Mouse (Mus musculus) ovary, postnatal 10 days (tissue): ENCODE data around the gene Ccdc125.
"Not testable (repeated sequence)": the region's sequence is repeated elsewhere in the genome, so short reads cannot be mapped to it uniquely, and the experiment has no call there.

Source experiments
- DNase-seq: peaks from one replicate; pipeline ENCODE4 v3.0.0; 2022; ENCODE audit warnings: low spot score

The Ccdc125 gene

GRCm38 (mm10) chr13:100721656-100722055 lies 52.1 kb downstream of the Ccdc125 start:
- no peak for DNase-seq

GRCm38 (mm10) chr13:100724051-100724754 lies 54.7 kb downstream of the Ccdc125 start:
- DNase-seq, result peak; percentile 20

- DNase-seq, result no peak
Measured at GRCm38 (mm10) chr13:100725194-100725593, 55.7 kb downstream of the Ccdc125 start.

GRCm38 (mm10) chr13:100728086-100728485 lies 58.6 kb downstream of the Ccdc125 start:
- DNase-seq, result no peak

DNA sequence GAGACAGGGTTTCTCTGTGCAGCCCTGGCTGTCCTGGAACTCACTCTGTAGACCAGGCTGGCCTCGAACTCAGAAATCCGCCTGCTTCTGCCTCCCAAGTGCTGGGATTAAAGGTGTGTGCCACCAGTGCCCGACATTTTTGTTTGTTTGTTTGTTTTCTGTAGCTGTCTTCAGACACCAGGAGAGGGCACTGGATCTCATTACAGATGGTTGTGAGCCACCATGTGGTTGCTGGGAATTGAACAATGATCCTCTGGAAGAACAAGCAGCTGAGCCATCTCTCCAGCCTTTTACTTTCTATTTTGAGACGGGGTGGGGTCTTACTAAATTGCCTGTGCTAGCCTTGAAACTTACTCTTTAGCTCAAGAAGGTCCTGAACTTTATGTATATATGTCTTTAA lies 59.0 kb downstream of the Ccdc125 start:
- not testable (repeated sequence) for DNase-seq

DNA sequence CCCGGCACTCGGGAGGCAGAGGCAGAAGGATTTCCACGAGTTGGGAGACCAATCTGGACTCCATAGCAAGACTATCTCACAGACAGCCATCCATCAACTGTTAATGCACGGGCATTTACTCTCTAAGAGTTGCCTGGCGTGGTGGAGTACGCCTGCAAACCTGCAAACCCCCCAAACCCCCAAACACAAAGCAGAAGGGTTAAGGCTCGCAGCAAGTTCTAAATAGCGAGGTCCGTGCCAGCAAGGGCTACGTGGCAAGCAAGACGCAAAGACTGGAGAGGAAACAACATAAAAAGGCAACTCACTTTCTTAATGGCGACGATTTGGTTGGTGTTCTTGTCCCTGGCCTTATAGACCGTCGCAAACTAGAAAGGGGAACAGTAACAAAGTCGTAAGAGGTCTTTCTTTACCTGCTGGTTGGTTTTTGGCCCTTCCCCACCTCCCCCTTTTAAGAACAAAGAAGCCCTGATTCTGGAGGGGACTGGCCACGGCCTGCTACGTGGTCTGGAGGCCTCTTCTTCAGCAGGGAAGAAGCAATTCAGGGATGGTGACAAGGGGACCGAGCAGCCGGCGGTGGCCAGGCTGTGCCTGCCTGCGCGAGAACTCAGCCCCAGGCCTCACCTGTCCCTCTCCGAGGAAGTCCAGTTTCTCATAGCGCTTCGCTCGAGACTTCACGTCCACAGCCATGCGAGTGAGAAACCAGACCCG lies 60.8 kb downstream of the Ccdc125 start:
- DNase-seq, result peak; percentile 18

- peak; percentile 79 for DNase-seq
Measured at GRCm38 (mm10) chr13:100730861-100731176, 61.3 kb downstream of the Ccdc125 start, which contains the start of gene Cdk7. Cdk7 (minus strand) TSS chr13:100730939.

DNA sequence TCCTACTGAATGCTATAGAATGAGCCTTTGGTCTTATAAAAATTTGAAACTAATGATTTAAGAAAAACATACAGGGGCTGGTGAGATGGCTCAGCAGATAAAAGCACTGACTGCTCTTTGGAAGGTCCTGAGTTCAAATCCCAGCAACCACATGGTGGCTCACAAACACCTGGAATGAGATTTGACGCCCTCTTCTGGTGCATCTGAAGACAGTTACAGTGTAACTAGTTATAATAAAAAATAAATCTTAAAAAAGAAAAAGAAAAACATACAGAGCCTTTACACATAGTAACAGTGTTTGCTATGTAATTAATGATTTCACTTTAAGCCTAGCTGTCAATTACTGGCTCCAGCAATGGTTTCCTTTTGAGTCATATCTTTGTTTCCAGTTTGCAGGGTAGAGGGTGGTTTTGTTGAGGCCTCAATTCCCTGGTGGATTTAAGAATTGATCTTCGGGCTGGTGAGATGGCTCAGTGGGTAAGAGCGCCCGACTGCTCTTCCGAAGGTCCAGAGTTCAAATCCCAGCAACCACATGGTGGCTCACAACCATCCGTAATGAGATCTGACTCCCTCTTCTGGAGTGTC lies 62.0 kb downstream of the Ccdc125 start:
- not testable (repeated sequence) for DNase-seq

- DNase-seq, result no peak
Measured at GRCm38 (mm10) chr13:100732756-100733155, 63.2 kb downstream of the Ccdc125 start.

GRCm38 (mm10) chr13:100742831-100743230 lies 73.3 kb downstream of the Ccdc125 start:
- no peak for DNase-seq

GRCm38 (mm10) chr13:100743346-100744035 lies 74.0 kb downstream of the Ccdc125 start:
- no peak for DNase-seq

- DNase-seq, result peak; percentile 75
Measured at GRCm38 (mm10) chr13:100744036-100744744, 74.7 kb downstream of the Ccdc125 start, which contains the start of gene Mrps36. Mrps36 (minus strand) TSS chr13:100744659.

DNA sequence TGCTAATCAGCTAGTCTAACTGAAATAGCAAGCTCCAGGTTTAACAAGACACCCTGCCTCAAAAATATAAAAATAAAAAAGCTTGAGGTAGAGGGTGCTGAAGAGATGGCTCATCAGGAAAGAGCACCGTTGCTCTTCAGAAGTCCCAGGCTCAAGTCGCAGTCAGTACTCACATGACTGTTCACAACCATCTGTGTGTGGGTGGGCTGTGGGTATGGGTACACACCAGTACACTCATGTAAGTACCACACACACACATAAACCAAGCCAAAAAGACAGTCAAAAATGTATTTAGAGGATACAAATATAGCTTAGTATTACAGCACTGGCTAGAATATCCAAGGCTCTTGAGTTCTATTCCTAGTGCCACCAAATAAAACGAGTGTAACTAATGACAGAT lies 76.6 kb downstream of the Ccdc125 start:
- no peak for DNase-seq
